Mouse (Mus musculus) embryonic facial prominence, embryonic 14.5 days (tissue): ENCODE results near the gene Man1c1. TPM values are rescaled to one million over a fixed set of nuclear protein-coding genes. Genes with fewer than 3 reads are reported as not detected.
A peak's percentile ranks its signal among the peaks of the same experiment; 100 is the strongest.

Experiments used
- ATAC-seq: fragments of 200-750 bp; cut with Nextera tagmentation; 2 replicates; pipeline ENCODE4 v1.8.0; 2017; ENCODE audit warnings: low read depth, moderate number of reproducible peaks, moderate TSS enrichment
- DNase-seq: peaks from one replicate; pipeline ENCODE4 v3.0.0-alpha.2; 2015; ENCODE audit warnings: low spot score
- H3K27ac ChIP-seq: fragments of 300-500 bp; sonication (generic); replicated peaks from 2 replicates; pipeline ENCODE4 v1.5.1; 2014; ENCODE audit warnings: low read depth, mild to moderate bottlenecking, low read length, moderate library complexity
- H3K27me3 ChIP-seq: fragments of 300-500 bp; sonication (generic); replicated peaks from 2 replicates; pipeline ENCODE4 v1.6.1; 2014; ENCODE audit warnings: low read length; ENCODE audit not compliant: control insufficient read depth, insufficient read depth
- H3K36me3 ChIP-seq: fragments of 300-500 bp; sonication (generic); 2 replicates; pipeline ENCODE4 v1.6.1; 2014; ENCODE audit warnings: low read length, mixed read lengths; ENCODE audit not compliant: control insufficient read depth, insufficient read depth
- H3K4me1 ChIP-seq: fragments of 300-500 bp; sonication (generic); 2 replicates; pipeline ENCODE4 v1.6.1; 2014; ENCODE audit warnings: antibody characterized with exemption, low read length; ENCODE audit not compliant: control insufficient read depth, insufficient read depth
- H3K4me2 ChIP-seq: fragments of 300-500 bp; sonication (generic); 2 replicates; pipeline ENCODE4 v1.6.1; 2014; ENCODE audit warnings: low read depth, mild to moderate bottlenecking, low read length, moderate library complexity, mixed read lengths
- H3K4me3 ChIP-seq: fragments of 300-500 bp; sonication (generic); 2 replicates; pipeline ENCODE4 v1.5.1; 2014; ENCODE audit warnings: low read depth, mild to moderate bottlenecking, low read length
- H3K9ac ChIP-seq: fragments of 300-500 bp; sonication (generic); 2 replicates; pipeline ENCODE4 v1.6.1; 2014; ENCODE audit warnings: low read depth, mild to moderate bottlenecking, low read length, moderate library complexity, mixed read lengths
- H3K9me3 ChIP-seq: fragments of 300-500 bp; sonication (generic); 2 replicates; pipeline ENCODE4 v1.6.1; 2016; ENCODE audit warnings: low read length; ENCODE audit not compliant: control insufficient read depth
- WGBS: fragments of 180-500 bp; shearing (Covaris S2); extraction: QIAGEN DNeasy Blood & Tissue Kit; methylation state at CpG from one replicate; pipeline ENCODE4 v1.1.7; 2014; 5-methylcytosine and 5-hydroxymethylcytosine counted together
- polyA plus RNA-seq: library from polyadenylated mRNA; unstranded; fragments of >200 nt; fragmentation: Nextera tagmentation; extraction: Ambion mirVana; gene quantifications from 2 replicates; pipeline ENCODE4 v1.2.1, GENCODE M21; 2014

Gene Man1c1
- polyA plus RNA-seq, 1 experiment from 2014 or later, result 5.1 TPM

GRCm38 (mm10) chr4:134734038-134734628 is 30.0 kb upstream of the Man1c1 start:
- H3K4me2 ChIP-seq, result peak overlapping the region; percentile 4; the same call in 1 of the 2 replicates
- no peaks in the 10 kb centered on the region for H3K36me3 ChIP-seq
- H3K4me1 ChIP-seq, result peaks cover 58% of the 10 kb centered on the region
- H3K9ac ChIP-seq, result no peak overlapping the region
- no peaks in the 10 kb centered on the region for H3K27me3 ChIP-seq
- no peak overlapping the region for H3K4me3 ChIP-seq
- peak; percentile 93 for DNase-seq
- peak overlapping the region; percentile 62 for H3K27ac ChIP-seq
- ATAC-seq, result peak; percentile 88
- 10% methylated on average over 11 of the region's 13 CpGs for WGBS
- H3K9me3 ChIP-seq, result no peaks in the 10 kb centered on the region

GRCm38 (mm10) chr4:134733371-134733770 is 29.3 kb upstream of the Man1c1 start:
- Histone ChIP-seq H3K4me3 (no peak overlapping the region), H3K9ac (no peak overlapping the region), H3K4me2 (no peak overlapping the region), H3K4me1 (peaks cover 58% of the 10 kb centered on the region), H3K27ac (peak overlapping the region; percentile 40; the same call in 1 of the 2 replicates), H3K27me3 (no peaks in the 10 kb centered on the region), H3K9me3 (no peaks in the 10 kb centered on the region), H3K36me3 (no peaks in the 10 kb centered on the region)
- 47% methylated on average over 9 of the region's 9 CpGs for WGBS
- ATAC-seq (no peak), DNase-seq (peak; percentile 71)

GRCm38 (mm10) chr4:134730106-134730505 is 26.0 kb upstream of the Man1c1 start:
- no peaks in the 10 kb centered on the region for H3K9me3 ChIP-seq
- H3K9ac ChIP-seq, result no peak overlapping the region
- H3K4me2 ChIP-seq, result no peak overlapping the region
- no peak overlapping the region for H3K4me3 ChIP-seq
- ATAC-seq (no peak), DNase-seq (peak; percentile 72)
- H3K27me3 ChIP-seq, result no peaks in the 10 kb centered on the region
- H3K4me1 ChIP-seq, result peaks cover 37% of the 10 kb centered on the region
- WGBS, result 7% methylated on average over 8 of the region's 8 CpGs
- H3K36me3 ChIP-seq, result no peaks in the 10 kb centered on the region
- no peak overlapping the region for H3K27ac ChIP-seq

GRCm38 (mm10) chr4:134725735-134726345 is 21.8 kb upstream of the Man1c1 start:
- Histone ChIP-seq H3K27ac (no peak overlapping the region), H3K4me1 (peaks cover 12% of the 10 kb centered on the region), H3K9ac (no peak overlapping the region), H3K4me3 (no peak overlapping the region), H3K27me3 (no peaks in the 10 kb centered on the region), H3K9me3 (no peaks in the 10 kb centered on the region), H3K4me2 (no peak overlapping the region), H3K36me3 (no peaks in the 10 kb centered on the region)
- 72% methylated on average over 13 of the region's 13 CpGs for WGBS
- DNase-seq (no peak), ATAC-seq (no peak)

- Histone ChIP-seq H3K9ac (no peak overlapping the region), H3K36me3 (no peaks in the 10 kb centered on the region), H3K9me3 (no peaks in the 10 kb centered on the region), H3K4me2 (no peak overlapping the region), H3K27me3 (no peaks in the 10 kb centered on the region), H3K27ac (no peak overlapping the region), H3K4me1 (peaks cover 4% of the 10 kb centered on the region; the same call in 1 of the 2 replicates), H3K4me3 (no peak overlapping the region)
- WGBS, result 47% methylated on average over 4 of the region's 4 CpGs
- no peak for DNase-seq
- no peak for ATAC-seq
These were observed 20.9 kb upstream of the Man1c1 start for GRCm38 (mm10) chr4:134724974-134725373.

- no peaks in the 10 kb centered on the region for H3K27me3 ChIP-seq
- no peak overlapping the region for H3K4me2 ChIP-seq
- DNase-seq (no peak), ATAC-seq (no peak)
- no peak overlapping the region for H3K27ac ChIP-seq
- no peak overlapping the region for H3K4me3 ChIP-seq
- no peaks in the 10 kb centered on the region for H3K4me1 ChIP-seq
- no peaks in the 10 kb centered on the region for H3K9me3 ChIP-seq
- H3K36me3 ChIP-seq, result no peaks in the 10 kb centered on the region
- H3K9ac ChIP-seq, result no peak overlapping the region
- 62% methylated on average over 3 of the region's 3 CpGs for WGBS
These were observed 19.2 kb upstream of the Man1c1 start for GRCm38 (mm10) chr4:134723251-134723650.

GRCm38 (mm10) chr4:134721076-134721475 is 17.0 kb upstream of the Man1c1 start:
- WGBS, result 73% methylated on average over 6 of the region's 6 CpGs
- no peak overlapping the region for H3K9ac ChIP-seq
- ATAC-seq, result no peak

GRCm38 (mm10) chr4:134720371-134720770 is 16.3 kb upstream of the Man1c1 start:
- Histone ChIP-seq H3K27me3 (no peaks in the 10 kb centered on the region), H3K4me2 (no peak overlapping the region), H3K9me3 (no peaks in the 10 kb centered on the region), H3K27ac (no peak overlapping the region), H3K9ac (no peak overlapping the region), H3K4me3 (no peak overlapping the region), H3K4me1 (no peaks in the 10 kb centered on the region), H3K36me3 (no peaks in the 10 kb centered on the region)
- WGBS, result 63% methylated on average over 3 of the region's 3 CpGs
- ATAC-seq, result no peak
- no peak for DNase-seq

More at GRCm38 (mm10) chr4:134721076-134721475, 17.0 kb upstream of the Man1c1 start:
- Histone ChIP-seq H3K4me2 (no peak overlapping the region), H3K27me3 (no peaks in the 10 kb centered on the region), H3K4me1 (no peaks in the 10 kb centered on the region), H3K4me3 (no peak overlapping the region), H3K36me3 (no peaks in the 10 kb centered on the region), H3K27ac (no peak overlapping the region), H3K9me3 (no peaks in the 10 kb centered on the region)
- DNase-seq, result no peak

- no peaks in the 10 kb centered on the region for H3K9me3 ChIP-seq
- H3K27me3 ChIP-seq, result no peaks in the 10 kb centered on the region
- no peak overlapping the region for H3K4me3 ChIP-seq
- DNase-seq (no peak), ATAC-seq (no peak)
- H3K9ac ChIP-seq, result no peak overlapping the region
- no peak overlapping the region for H3K27ac ChIP-seq
- 68% methylated on average over 8 of the region's 8 CpGs for WGBS
- no peaks in the 10 kb centered on the region for H3K4me1 ChIP-seq
- H3K36me3 ChIP-seq, result no peaks in the 10 kb centered on the region
- H3K4me2 ChIP-seq, result no peak overlapping the region
These were observed 15.4 kb upstream of the Man1c1 start for GRCm38 (mm10) chr4:134719489-134719888.
